Mouse (Mus musculus): Measurements from ENCODE around the gene Tor4a. TPM values are rescaled to one million over a fixed set of nuclear protein-coding genes. Genes with fewer than 3 reads are reported as not detected.

The Tor4a gene
- total RNA-seq, 1 experiment, result 11.1 TPM

DNA sequence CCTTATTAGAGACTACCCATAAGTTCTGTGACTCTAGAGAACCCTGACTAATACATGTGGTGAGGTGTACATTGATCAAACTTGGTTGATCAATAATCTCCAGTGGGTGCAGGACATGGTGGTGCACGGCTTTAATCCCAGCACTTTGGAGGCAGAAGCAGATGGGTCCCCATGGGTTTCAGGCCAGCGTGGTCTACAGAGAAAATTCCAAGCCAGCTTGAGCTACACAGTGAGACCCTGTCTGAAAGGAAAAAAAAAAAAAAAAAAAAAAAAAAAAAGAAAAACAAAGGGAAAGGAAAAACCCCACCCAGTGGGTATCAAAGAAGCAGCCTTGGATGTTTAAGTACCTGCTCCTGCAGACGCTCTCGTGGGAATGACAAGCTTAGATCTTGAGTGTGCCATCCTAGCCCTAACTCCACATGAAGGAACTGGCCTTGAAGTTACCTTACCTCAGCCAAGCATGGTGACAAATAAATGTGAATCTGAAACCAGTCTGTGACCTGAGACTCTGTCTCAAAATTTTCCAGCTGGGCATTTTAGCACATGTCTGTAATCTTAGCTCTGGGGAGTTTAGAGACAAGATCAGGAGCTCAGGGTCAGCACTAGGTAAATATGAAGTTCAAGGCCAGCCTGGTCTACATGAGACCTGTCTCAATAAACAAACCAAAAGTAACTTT is 45.3 kb downstream of the Tor4a start:
- Histone ChIP-seq H3K27ac (ENCODE audit: insufficient read depth, low read depth, low read length, poor library complexity, severe bottlenecking) (no peak overlapping the region), H3K9me3 (ENCODE audit: control insufficient read depth, insufficient read depth, low read depth, low read length) (no peaks in the 10 kb centered on the region), H3K4me3 (ENCODE audit: insufficient read depth in 1 of 2, low read depth in 1 of 2, low read length in 2 of 2, poor library complexity in 1 of 2, severe bottlenecking in 1 of 2) (no peak overlapping the region), H3K9ac (ENCODE audit: insufficient read depth, low read depth, low read length, poor library complexity, severe bottlenecking) (no peak overlapping the region), H3K4me1 (ENCODE audit: control insufficient read depth in 2 of 2, insufficient read depth in 2 of 2, low read length in 2 of 2, poor library complexity in 1 of 2) (peaks cover 0 to 4% of the 10 kb centered on the region in 2 experiments; a peak in 1 of 4 replicates), H3K36me3 (ENCODE audit: control insufficient read depth, insufficient read depth, low read length, poor library complexity, severe bottlenecking) (no peaks in the 10 kb centered on the region)
- DNase-seq (ENCODE audit: low read depth, low spot score), result no peak
- in situ Hi-C loops (cut with MboI; ENCODE audit: low sequenced_read_pairs in 2 of 2, unreplicated experiment in 2 of 2), result no loop called here
- TF ChIP-seq HCFC1 (IDR thresholded peaks at IDR 0.05; ENCODE audit: borderline replicate concordance, insufficient read depth, low read length) (no peak), ZNF384 (IDR thresholded peaks at IDR 0.05; ENCODE audit: low read depth, low read length) (peak; percentile 61; the same call in 1 of the 2 replicates), CHD2 (IDR thresholded peaks at IDR 0.05; ENCODE audit: low read depth, low read length) (no peak), MAFK (IDR thresholded peaks at IDR 0.05; ENCODE audit: insufficient read depth, low read depth, low read length) (no peak)

GRCm38 (mm10) chr2:25149643-25150042 is 47.0 kb downstream of the Tor4a start:
- no peaks in the 10 kb centered on the region for H3K36me3 ChIP-seq (ENCODE audit: control insufficient read depth, insufficient read depth, low read length, poor library complexity, severe bottlenecking)
- peaks cover 0 to 4% of the 10 kb centered on the region in 2 experiments; a peak in 1 of 4 replicates for H3K4me1 ChIP-seq (ENCODE audit: control insufficient read depth in 2 of 2, insufficient read depth in 2 of 2, low read length in 2 of 2, poor library complexity in 1 of 2)
- H3K9me3 ChIP-seq (ENCODE audit: control insufficient read depth, insufficient read depth, low read depth, low read length), result no peaks in the 10 kb centered on the region
- TF ChIP-seq ZC3H11A (IDR thresholded peaks at IDR 0.05; ENCODE audit: borderline replicate concordance, low read depth, low read length), result no peak
- TF ChIP-seq HCFC1 (IDR thresholded peaks at IDR 0.05; ENCODE audit: borderline replicate concordance, insufficient read depth, low read length), result no peak
- no peak for TF ChIP-seq CHD2 (IDR thresholded peaks at IDR 0.05; ENCODE audit: low read depth, low read length)
- no peak for TF ChIP-seq ZNF384 (IDR thresholded peaks at IDR 0.05; ENCODE audit: low read depth, low read length)
- no peak for TF ChIP-seq MAFK (IDR thresholded peaks at IDR 0.05; ENCODE audit: insufficient read depth, low read depth, low read length)
- no peak overlapping the region for H3K9ac ChIP-seq (ENCODE audit: insufficient read depth, low read depth, low read length, poor library complexity, severe bottlenecking)
- in situ Hi-C loops (cut with MboI; ENCODE audit: low sequenced_read_pairs in 2 of 2, unreplicated experiment in 2 of 2), result no loop called here
- no peak for DNase-seq (ENCODE audit: low read depth, low spot score)
- H3K4me3 ChIP-seq (ENCODE audit: insufficient read depth in 1 of 2, low read depth in 1 of 2, low read length in 2 of 2, poor library complexity in 1 of 2, severe bottlenecking in 1 of 2), result no peak overlapping the region
- H3K27ac ChIP-seq (ENCODE audit: insufficient read depth, low read depth, low read length, poor library complexity, severe bottlenecking), result no peak overlapping the region

GRCm38 (mm10) chr2:25147892-25148291 is 48.8 kb downstream of the Tor4a start:
- H3K9ac ChIP-seq (ENCODE audit: insufficient read depth, low read depth, low read length, poor library complexity, severe bottlenecking), result no peak overlapping the region
- in situ Hi-C loops (cut with MboI; ENCODE audit: low sequenced_read_pairs in 2 of 2, unreplicated experiment in 2 of 2), result no loop called here
- TF ChIP-seq ZNF384 (IDR thresholded peaks at IDR 0.05; ENCODE audit: low read depth, low read length) (no peak), HCFC1 (IDR thresholded peaks at IDR 0.05; ENCODE audit: borderline replicate concordance, insufficient read depth, low read length) (no peak), MAFK (IDR thresholded peaks at IDR 0.05; ENCODE audit: insufficient read depth, low read depth, low read length) (no peak), ZC3H11A (IDR thresholded peaks at IDR 0.05; ENCODE audit: borderline replicate concordance, low read depth, low read length) (no peak), CHD2 (IDR thresholded peaks at IDR 0.05; ENCODE audit: low read depth, low read length) (no peak)
- H3K36me3 ChIP-seq (ENCODE audit: control insufficient read depth, insufficient read depth, low read length, poor library complexity, severe bottlenecking), result no peaks in the 10 kb centered on the region
- H3K4me1 ChIP-seq (ENCODE audit: control insufficient read depth in 2 of 2, insufficient read depth in 2 of 2, low read length in 2 of 2, poor library complexity in 1 of 2), result peaks cover 0 to 4% of the 10 kb centered on the region in 2 experiments; a peak in 1 of 4 replicates
- no peaks in the 10 kb centered on the region for H3K9me3 ChIP-seq (ENCODE audit: control insufficient read depth, insufficient read depth, low read depth, low read length)
- no peak overlapping the region for H3K4me3 ChIP-seq (ENCODE audit: insufficient read depth in 1 of 2, low read depth in 1 of 2, low read length in 2 of 2, poor library complexity in 1 of 2, severe bottlenecking in 1 of 2)
- no peak overlapping the region for H3K27ac ChIP-seq (ENCODE audit: insufficient read depth, low read depth, low read length, poor library complexity, severe bottlenecking)
- no peak for DNase-seq (ENCODE audit: low read depth, low spot score)

DNA sequence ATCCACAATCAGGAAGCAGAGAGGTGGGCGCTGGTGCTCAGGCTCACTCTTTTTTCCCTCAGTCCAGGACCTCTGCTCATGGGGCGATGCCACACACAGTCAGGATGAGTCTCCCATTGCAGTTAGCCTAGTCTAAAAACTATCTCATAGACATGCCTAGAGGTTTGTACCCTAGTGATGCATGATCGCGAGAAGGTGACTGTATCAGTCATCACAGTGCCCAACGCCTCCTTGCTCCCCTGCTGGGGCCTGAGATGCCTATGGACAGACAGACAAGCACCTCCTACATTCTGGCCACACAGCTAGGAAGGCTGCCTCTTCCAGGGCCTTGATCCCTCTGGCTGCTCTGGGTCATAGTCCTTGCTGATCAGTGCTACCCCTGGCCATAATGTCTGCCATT is 49.3 kb downstream of the Tor4a start:
- no peak overlapping the region for H3K4me3 ChIP-seq (ENCODE audit: insufficient read depth in 1 of 2, low read depth in 1 of 2, low read length in 2 of 2, poor library complexity in 1 of 2, severe bottlenecking in 1 of 2)
- H3K36me3 ChIP-seq (ENCODE audit: control insufficient read depth, insufficient read depth, low read length, poor library complexity, severe bottlenecking), result no peaks in the 10 kb centered on the region
- DNase-seq (ENCODE audit: low read depth, low spot score), result no peak
- in situ Hi-C loops (cut with MboI; ENCODE audit: low sequenced_read_pairs in 2 of 2, unreplicated experiment in 2 of 2), result no loop called here
- H3K9ac ChIP-seq (ENCODE audit: insufficient read depth, low read depth, low read length, poor library complexity, severe bottlenecking), result no peak overlapping the region
- no peak overlapping the region for H3K27ac ChIP-seq (ENCODE audit: insufficient read depth, low read depth, low read length, poor library complexity, severe bottlenecking)
- TF ChIP-seq ZNF384 (IDR thresholded peaks at IDR 0.05; ENCODE audit: low read depth, low read length) (no peak), CHD2 (IDR thresholded peaks at IDR 0.05; ENCODE audit: low read depth, low read length) (no peak), MAFK (IDR thresholded peaks at IDR 0.05; ENCODE audit: insufficient read depth, low read depth, low read length) (no peak), ZC3H11A (IDR thresholded peaks at IDR 0.05; ENCODE audit: borderline replicate concordance, low read depth, low read length) (no peak), HCFC1 (IDR thresholded peaks at IDR 0.05; ENCODE audit: borderline replicate concordance, insufficient read depth, low read length) (no peak)
- H3K9me3 ChIP-seq (ENCODE audit: control insufficient read depth, insufficient read depth, low read depth, low read length), result no peaks in the 10 kb centered on the region
- peaks cover 0 to 4% of the 10 kb centered on the region in 2 experiments; a peak in 1 of 4 replicates for H3K4me1 ChIP-seq (ENCODE audit: control insufficient read depth in 2 of 2, insufficient read depth in 2 of 2, low read length in 2 of 2, poor library complexity in 1 of 2)

Data from ES-E14 (cell line).